Mouse (Mus musculus) adrenal gland, postnatal 25 days (tissue): Measurements from ENCODE around the gene Fam205a1. TPM values are rescaled to one million over a fixed set of nuclear protein-coding genes. Genes with fewer than 3 reads are reported as not detected.

Experiments
- total RNA-seq: library from RNA; stranded (reverse); gene quantifications from 2 replicates; pipeline ENCODE4 v1.2.3, GENCODE M21; 2021

Gene Fam205a1
- total RNA-seq, 1 experiment from 2014 or later, result not detected

Other genes starting within 250 kb of the Fam205a1 start
- not detected in 2 replicates for gene Gm10591, start 241.7 kb downstream of the Fam205a1 start, total RNA-seq
- 3.7 and 4.2 TPM in 2 replicates for gene Gm2564, start 224.2 kb downstream of the Fam205a1 start, total RNA-seq
- 20.7 TPM in 1 of 2 replicates, not detected in the other for gene Ccl27b, start 198.6 kb downstream of the Fam205a1 start, total RNA-seq
- not detected in 2 replicates for gene Il11ra2, start 192.0 kb downstream of the Fam205a1 start, total RNA-seq
- not detected in 2 replicates for gene 4930578G10Rik, start 118.3 kb downstream of the Fam205a1 start, total RNA-seq
- gene Ccl19, start 97.3 kb downstream of the Fam205a1 start, total RNA-seq, result 1.1 and 2.3 TPM in 2 replicates
- 0.76 and 3.9 TPM in 2 replicates for gene Ccl21a, start 79.9 kb downstream of the Fam205a1 start, total RNA-seq
- gene Gm12394, start 2.9 kb upstream of the Fam205a1 start, total RNA-seq, result 0.18 TPM in 1 of 2 replicates, not detected in the other
- gene Fam205c, start 20.3 kb upstream of the Fam205a1 start, total RNA-seq, result not detected in 2 replicates
- 0.57 and 0.73 TPM in 2 replicates for gene Phf24, start 62.8 kb upstream of the Fam205a1 start, total RNA-seq
- gene Dnajb5, start 95.9 kb upstream of the Fam205a1 start, total RNA-seq, result 12.5 TPM in 2 replicates
- gene 1700022I11Rik, start 115.7 kb upstream of the Fam205a1 start, total RNA-seq, result not detected in 2 replicates
- 299 and 392 TPM in 2 replicates for gene Vcp, start 146.6 kb upstream of the Fam205a1 start, total RNA-seq
- 15.7 and 20.9 TPM in 2 replicates for gene Fancg, start 156.6 kb upstream of the Fam205a1 start, total RNA-seq
- gene Pigo, start 171.9 kb upstream of the Fam205a1 start, total RNA-seq, result 26.1 and 27.5 TPM in 2 replicates
- gene Stoml2, start 177.8 kb upstream of the Fam205a1 start, total RNA-seq, result 227 and 270 TPM in 2 replicates
- gene Fam214b, start 192.3 kb upstream of the Fam205a1 start, total RNA-seq, result 58.7 and 63.6 TPM in 2 replicates
- 12.4 and 13.2 TPM in 2 replicates for gene Unc13b, start 205.1 kb upstream of the Fam205a1 start, total RNA-seq